Mouse (Mus musculus) ovary, adult 18-20 months (tissue): ENCODE measurements around the gene Kalrn.

Experiments used
- DNase-seq: peaks from one replicate; pipeline ENCODE4 v3.0.0; 2022; ENCODE audit warnings: low spot score, mixed read lengths

Kalrn gene

DNA sequence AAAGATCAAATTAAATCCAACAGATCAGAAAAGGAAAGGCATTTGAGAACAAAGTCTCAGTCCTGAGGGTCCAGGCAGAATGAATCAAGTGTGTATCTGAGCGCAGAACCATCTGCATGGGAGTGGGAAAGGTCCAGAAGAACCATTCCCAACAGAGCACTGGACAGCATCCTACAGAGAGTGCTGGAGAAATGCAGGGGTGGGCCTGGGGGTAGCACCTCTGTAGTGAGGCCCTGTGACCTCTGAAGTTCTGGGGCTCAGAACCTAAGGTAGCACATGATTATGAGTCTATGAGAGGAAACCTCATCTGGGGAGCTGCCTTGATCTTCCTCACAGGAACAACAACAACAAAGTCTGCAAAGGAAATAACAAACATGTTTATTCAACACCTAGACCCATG is 20.6 kb downstream of the Kalrn start:
- DNase-seq: no peak

DNA sequence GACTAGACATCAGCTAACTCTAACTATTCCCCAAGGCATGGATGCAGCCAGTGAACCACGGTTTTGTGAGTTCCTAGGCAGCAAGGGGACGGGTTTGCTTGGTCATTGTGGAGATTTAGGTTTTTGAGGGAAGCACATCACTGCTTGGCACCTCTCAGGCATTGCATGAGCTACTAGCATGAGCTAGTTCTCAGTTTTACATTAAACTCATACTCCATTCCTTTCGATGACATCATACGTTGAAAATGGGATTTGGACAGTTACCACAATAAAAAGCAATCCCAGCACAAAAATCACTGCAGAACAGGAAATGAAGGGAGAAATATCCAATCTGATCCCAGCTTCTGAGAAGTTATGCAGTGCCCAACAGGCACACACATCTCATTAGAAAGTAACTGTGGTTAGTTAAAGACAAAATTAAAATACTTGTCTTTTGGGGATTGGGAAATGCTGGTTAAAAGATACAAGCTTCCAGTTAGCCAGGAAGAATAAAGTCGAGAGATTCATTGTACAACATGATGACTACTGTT is 23.8 kb downstream of the Kalrn start:
- DNase-seq: no peak

DNA sequence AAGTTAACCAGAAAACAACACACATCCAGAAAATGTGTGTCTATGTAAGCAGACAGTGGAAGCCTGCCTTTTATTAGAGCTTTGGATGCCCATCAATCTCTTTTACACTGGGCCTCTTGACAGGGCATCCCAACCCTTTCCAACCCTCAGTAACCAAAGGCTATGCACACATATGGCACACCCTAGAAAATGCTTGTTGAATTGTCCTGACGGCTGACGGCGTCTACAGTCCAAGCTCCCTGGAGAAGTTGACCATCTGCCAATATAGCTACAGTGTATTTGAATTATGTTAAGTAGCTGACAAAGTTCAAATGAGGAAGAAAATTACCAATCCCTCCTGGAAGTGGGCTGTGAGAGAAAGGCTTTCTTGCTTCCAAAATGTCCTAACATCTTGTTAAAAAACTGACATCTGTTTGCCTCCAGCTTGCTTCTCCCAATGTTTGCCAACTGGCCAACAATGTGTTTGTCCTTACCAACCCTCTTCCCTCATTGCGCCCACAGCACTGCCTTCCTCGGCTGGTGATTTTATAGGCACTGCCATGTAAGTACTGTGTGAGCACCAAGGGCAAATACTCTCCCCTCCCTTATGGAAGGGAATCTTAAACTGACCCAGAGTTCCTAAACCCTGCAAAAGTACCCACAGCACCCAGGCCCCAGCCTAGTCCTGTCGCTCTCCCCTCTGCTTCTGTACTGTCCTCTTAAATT is 26.4 kb downstream of the Kalrn start:
- no peak for DNase-seq

DNA sequence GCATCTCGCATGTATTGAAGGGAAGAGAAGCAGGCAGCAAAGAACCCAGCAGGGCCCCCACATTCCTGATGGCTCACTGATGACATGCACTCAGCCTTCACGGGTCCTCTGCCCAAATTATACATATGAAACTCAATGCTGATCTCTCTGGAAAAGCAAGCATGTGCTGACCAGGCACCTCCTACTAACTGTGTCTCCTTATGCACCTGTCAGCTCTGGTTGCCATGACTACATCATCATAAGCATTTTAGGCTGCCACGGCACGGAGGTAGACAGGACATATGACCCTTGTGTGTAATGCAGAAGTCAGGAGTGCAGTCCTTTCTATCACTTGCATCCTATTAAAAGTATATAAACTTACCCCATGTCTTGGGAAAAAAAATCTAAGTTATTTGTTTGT is 29.6 kb downstream of the Kalrn start:
- no peak for DNase-seq

DNA sequence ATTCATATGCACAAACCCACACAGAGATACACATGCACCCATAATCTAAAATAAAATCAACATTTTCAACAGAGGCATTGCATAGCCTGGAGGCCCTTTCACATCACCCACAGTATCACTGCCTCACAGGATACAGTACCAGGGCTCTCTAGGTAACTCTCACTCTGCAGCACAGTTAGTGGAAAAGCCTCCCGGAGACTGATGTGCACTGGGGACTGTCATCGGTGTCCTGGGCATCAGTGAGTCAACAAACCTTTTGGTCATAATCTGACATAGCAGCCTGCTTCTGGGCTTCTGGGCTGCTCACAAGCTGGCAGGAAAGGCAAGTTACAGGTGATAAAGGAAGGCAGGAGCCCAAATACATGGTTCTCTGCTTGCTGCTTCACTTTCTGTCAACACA is 31.0 kb downstream of the Kalrn start:
- DNase-seq: no peak

DNA sequence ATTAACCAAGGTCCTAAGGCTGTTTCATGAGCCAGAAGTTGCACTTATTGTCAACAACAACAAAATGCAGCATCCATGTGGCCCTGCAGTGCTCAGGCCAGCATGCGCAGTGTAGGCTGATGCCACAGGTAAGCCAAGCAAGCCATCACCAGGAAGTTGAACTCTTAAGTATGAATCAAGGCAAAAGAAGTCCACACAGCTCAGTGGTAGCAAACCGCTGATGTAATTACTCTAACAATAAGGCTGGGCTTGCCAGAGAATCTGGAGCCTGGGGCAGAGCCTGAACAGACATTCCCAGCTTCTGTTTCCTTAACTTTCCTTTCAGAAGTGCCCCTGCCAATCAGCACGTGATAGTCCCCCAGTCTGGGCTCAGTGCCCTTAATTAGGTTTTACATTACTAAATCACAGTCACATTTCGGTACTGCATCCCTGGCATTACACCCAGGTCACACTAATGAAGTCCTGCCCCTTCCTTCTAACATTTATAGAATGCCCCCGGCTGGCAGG is 34.6 kb downstream of the Kalrn start:
- DNase-seq: no peak

DNA sequence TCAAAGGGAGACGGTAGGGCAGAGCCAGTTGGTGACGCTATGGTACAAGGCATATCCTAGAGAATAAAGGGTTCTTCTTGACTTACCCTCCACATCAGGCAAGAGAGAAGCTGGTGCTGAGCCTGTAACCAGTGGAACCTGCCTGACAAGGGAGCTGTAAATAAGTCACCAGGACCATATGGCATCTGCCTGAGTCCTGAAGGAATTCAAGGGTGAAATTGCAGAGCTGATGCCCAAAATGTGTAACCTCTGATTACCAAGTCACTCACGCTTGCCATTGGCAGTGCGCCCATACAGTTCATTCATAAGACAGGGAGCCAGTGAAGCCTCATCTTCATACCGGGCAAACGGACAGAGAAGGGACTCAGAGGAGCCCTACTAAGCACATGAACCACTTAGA is 37.0 kb downstream of the Kalrn start:
- no peak for DNase-seq

DNA sequence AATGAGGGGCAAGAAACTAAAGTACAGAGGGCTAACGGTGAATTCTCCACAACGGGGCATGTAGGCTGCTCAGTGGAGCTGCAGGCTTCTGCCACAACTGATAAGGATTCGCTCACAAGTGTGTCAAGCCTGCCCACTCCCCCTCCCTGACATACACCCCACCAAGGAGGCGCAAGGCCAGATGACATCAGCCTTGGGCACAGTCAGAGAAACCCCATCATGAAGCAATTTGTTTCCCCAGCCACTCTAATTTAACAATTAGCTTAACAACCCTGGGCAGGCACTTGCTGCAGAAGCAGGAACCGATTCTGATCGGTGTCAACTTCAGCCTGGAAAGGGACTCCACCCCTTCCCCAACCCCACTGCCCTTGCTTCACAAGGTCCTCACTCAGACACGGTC is 38.2 kb downstream of the Kalrn start:
- DNase-seq: peak; percentile 41

DNA sequence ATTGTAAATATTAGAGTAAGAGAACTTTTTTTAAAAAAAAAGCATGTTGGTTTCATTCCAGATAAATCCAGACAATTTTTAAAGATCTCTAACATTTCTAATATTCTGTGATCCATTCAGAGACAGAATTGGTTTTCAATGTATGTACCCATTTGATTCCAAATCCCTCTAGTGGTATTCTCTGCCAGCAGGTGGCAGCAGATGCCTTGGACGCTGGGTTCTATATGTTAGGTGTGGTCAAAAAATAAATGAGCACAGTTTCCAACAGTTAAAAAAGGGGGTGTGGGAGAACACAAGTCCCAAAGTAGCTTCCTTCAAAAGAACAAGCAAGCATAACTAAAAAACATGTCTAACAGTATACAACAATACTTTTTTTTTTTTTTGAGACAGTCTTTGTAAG is 41.8 kb downstream of the Kalrn start:
- no peak for DNase-seq

DNA sequence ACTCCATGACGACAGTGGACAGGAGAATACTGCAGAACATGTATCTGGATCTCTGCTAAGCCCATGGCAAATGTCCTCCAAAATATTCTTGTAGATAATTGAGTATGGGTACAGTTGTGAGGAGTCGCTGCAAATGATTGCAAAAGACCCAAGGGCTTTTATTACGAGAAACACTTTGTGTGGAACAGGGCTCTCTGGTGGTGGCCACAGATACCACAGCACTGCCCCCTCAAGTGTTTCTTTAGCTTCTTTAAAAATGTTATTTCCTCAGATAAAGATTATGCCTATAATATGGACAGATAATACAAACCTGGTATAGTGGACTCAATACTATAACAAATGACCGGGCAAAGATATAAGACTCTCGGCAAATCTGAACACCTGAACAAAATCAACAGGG is 43.3 kb downstream of the Kalrn start:
- no peak for DNase-seq

DNA sequence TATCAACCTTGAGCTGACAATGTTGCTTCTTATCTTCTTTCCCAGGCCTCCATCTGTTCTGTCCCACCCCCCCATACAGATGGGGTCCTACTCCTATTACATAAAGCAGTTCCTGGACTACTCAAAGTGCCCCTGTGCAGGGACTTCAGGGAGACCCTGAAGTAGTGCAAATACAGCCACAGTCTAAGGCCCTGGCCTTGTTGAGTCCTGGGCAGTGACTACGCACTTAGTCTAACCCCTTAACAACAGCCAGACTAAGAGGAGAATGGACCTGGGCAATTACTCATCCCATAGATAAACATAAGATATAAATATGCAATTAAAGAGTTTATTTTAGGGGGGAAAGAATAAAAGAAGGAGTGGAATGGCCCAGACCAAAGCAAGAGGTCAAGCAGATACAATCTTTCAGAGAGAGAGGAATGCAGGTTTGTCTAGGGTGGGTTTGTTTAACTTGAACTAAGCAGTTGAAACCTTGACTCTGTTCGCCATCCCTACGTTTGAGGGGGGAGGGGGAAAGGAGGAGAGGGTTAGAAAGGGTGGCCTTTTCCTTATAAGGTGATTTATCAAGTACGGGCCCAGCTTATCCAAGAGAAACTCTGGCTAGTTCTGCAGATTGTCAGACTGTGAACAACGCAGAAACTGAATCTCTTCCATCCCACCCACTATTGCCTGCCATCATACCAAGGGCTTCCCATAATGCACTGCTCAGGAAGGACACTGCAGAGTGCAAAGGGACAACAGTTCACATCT is 44.9 kb downstream of the Kalrn start:
- DNase-seq: no peak

DNA sequence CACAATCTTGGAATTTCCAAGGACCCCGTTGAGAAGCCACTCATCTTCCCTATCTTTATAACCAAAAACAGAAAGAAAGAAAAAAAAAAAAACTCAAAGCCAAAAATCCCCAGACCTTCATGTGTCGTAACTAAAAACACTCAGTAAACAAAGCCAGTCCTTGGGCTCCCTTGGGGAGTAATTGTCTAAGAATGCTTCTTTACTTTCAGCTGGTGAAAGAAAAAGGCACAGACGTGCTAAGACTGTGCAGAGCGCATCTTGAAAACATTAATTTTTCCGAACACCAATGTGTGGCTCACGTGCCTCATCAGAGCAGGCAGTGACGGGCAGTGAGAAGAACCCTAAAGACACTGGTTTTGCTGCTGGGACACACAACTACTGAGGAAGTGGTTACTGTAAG is 47.0 kb downstream of the Kalrn start:
- DNase-seq: no peak

DNA sequence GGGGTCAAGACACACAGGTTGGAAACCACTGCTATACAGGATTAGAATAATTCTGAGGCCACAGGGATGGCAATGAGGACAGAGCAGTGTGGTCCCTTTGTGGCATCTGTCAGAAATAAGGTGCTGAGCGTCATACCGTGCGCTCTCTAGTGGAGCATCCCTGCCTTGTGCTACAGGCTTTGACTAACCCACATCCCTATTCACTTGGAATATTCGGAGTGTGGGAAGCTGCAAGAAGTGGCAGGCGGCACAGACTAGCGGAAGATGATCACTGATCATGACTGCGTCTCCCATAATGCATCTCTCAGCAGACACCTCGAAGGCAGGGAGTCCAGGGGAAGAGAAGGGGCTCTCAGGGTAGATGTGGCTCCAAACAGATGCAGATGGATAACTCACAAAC is 47.5 kb downstream of the Kalrn start:
- no peak for DNase-seq

DNA sequence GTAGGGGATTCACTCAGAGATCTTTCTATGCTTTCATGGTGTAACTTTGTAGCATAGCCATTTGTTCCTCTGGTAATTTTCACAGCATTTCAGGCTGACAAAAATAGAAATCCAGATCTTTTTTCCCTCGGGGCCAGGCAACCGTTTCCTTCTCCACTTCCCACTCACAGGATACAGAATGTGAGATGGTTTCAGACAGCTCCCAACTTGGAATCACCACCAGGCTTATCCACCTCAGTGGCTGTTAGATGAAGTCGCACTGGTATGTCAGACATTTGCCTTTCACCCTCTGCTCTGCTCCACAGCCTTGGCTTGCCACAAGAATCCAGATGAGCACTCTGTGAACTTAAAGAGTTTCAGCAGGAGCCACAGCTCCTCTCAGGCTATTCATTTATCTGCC is 48.1 kb downstream of the Kalrn start:
- DNase-seq: no peak

DNA sequence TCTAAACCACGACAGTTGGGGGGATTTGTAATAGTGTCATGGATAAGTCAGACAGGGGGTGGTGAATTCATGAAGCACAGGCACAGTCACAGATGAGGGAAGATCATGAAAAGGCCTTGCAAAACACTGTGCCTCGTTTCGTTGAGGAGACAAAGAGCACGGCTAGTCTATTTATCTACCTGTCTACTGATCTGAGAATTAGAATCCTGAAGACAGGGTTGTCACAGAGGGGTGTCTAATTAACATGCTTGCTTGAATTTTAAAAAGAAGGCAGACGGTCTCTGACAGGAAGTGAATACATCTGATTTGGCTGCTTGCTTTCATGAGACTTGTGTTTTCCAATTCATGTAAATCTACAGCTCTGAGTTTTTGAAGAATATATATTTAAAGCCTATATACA is 52.3 kb downstream of the Kalrn start:
- DNase-seq: no peak

DNA sequence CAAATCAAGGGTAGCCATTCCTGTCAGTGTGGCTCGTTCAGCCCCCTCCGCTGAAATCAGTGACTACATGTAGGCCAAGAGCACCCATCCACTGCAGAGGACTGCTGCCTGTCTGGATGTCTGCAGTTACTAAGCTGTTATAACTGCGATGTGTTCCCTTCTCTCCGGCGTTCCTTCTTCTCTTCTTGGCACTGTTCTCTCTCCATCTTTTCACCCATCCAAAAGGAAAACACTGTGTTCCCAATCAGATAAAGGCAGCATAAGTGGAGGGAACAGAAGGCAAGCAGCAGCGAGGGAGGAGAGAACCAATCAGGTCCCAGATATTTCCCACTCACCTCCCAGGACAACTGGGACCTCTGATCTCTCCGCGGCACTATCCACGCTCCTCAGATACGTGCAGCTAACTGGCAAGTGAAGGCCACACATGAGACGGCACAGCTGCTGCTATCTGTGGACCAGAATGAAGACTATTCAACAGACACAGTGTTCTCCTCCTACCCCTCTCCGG is 56.4 kb downstream of the Kalrn start:
- DNase-seq: no peak

DNA sequence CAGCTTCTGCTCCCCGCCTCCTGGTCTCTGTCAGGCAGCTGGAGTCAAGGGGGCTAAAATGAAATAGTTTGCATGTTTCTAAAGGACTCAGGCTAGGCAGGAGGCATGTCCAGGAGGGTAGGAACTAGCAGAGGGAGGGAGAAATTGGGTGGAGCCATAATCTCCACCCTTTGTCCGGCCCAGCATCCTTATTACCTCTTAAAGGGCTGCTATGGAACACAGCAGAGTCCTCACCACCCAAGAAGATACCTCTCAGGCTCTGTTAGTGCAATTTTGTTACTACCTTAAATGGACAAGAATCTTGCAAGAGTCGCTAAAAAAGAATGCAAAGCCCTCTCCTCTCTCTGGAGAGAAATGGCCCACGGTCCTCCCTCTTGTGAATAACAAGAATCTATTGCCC is 57.8 kb downstream of the Kalrn start:
- no peak for DNase-seq

DNA sequence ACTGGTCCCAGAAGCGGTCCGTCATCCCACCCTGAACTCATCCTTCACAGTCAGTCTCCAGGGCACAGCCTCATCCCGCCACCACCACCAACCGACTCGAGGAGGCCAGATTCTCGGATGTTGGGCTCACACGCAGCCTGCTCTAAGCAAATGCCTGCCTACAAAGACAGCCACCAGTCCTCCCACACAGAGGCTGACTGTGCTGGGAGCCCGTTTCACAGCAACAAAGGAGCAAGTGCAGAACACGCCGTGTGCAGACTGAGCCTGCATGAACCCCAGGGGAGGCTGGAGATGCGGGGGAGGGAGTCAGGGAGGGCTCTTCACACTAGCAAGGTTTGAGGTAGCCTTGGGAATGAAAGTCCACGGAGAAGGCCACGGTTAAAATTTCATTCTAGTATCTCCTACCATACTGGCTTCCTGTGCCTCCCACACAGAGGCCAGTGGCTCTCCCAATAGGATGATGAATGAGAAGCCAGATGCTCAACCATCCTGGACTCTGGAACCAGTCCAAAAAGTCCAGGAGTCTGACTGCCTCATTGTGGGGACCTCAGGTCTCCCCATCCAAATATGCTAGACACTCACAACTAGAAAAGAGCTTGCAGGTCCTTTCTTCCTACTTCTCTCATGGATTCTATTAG is 59.3 kb downstream of the Kalrn start:
- no peak for DNase-seq

DNA sequence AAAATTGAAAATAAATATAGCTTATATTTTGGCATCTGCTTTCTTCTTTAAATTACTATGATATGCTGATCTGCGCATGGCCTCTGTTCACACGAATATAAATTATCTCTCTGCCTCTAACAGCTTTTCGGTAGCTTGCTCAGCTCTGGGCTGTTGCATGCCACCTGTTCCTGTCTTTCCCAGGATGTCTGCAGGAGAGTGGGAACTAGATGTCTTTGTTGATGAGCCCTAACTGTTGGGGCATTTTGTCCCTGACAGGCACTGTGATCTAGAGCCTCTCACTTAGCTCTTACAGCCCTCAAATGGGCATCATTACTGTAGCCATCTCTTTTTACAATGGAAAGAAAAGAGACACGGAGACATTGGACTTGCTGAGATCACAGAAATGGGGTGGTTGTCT is 61.0 kb downstream of the Kalrn start:
- no peak for DNase-seq

DNA sequence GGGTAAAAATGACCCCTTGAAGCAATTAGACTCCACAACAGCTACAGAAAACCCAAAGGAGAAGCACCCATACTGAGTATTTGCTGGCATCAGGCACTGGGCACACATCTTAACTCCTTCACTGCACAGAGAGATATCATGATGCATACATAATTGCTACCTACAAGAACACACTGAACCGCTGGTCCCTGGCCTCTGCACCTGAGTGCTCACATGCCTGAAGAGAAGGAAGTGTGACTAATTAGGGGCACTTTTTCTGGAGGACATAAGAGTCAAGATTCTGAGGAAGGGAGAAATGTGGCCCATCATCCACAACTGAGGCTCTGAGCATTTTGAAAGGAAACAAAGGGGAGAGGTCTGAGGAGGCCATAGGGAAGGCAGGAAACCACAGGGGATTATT is 65.2 kb downstream of the Kalrn start:
- no peak for DNase-seq

DNA sequence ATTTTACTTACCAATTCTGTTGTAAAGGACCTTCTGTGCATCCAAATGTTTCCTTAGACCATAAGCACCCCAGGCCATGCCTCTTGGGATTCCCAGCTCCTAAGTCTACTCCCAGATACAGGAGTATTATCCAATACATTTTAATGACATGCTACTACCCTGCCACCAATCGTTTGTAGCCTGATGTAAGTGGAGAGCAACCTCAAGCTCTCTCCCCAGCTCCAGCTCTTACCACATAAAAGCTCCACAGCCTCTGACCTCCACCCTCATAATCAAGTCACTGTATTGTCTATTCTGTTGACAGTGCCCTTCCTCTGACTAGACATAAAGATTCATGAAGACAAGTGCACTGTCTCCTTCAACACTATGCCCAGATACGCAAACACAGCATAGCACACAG is 67.3 kb downstream of the Kalrn start:
- DNase-seq: no peak

DNA sequence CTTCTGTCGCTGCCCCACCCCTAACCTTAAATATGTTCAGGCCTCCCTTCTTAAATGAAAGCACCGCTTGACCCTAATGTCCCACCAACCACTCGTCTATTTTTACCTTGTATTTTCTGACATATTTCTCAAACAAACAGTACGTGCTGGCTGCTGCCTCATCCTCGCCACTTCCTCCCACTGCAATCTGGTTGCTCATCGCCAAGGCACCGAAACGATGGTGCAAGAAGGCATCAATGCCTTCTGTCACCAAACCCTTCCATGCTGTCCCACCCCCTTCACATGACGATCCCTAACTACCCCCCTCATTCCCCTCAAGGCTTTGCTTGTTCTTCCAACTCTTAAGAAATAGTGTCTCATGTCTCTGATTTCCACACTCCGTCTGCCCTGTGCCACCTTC is 69.1 kb downstream of the Kalrn start:
- DNase-seq: no peak

DNA sequence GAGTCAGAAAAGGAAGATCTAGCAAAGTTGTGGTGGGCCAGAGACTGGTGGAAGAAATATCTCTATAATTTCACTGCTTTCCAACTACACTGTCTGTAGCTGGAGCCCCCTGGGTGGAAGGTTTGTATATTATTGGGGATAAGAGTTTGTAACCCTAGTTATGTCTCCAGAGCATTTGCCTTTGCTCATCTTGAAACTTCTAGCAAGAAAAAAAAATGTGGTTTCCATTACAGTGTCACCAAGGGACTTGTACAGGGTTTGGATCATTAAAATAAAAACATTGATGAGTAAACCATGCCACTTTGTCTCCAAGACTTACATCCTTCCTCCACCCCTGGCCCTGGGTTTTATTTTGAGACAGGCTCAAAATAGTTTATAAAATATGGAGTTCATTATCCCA is 71.2 kb downstream of the Kalrn start:
- DNase-seq: no peak
